Comparison of ENCODE assay signal across 10 mouse cellular contexts in the genomic region with DNA sequence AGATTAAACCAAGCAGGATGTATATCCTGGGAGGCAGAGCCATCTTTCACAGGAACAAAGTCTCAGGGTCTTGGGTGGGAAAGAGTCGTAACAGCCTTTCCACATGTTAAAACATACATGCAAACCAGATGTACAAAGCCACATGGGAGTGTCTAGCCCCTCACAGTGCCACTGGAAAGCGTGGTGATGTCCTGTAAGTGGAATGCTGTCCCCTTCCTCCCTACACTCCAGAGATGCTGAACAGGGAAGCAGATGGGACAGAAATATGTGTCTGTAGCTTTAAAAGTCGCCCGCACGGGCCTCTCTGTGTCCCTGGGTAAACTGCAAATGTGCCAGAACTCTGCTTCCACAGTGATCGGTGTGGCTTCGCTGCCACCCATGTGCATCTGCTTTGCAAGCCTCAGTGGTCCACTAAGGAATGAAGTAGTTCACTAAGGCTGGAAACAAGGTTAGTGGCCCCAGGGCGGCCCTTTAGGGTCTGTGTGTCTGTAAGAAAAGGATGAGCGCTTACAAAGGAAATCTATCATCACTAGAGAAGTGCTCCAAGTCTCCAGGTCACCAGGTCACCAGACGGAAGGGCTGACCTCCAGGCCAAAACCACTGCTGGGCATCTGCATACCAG. TPM values are rescaled to one million over a fixed set of nuclear protein-coding genes. Genes with fewer than 3 reads are reported as not detected.
DNase-seq lines count a peak whose midpoint lies in the region; ATAC-seq and TF ChIP-seq lines count a peak whose summit lies in the region.
"Had no signal": no experiment of that assay in that cellular context is flagged by ENCODE, and none has a peak within 500 bp of the region (broad histone marks: within the 10 kb centered on the region; RNA-seq: fewer than 3 reads in every experiment).

No protein-coding gene starts in this region.

- no peak overlapping the region for H3K4me2 ChIP-seq in midbrain, embryonic 11.5 days
- no peak overlapping the region for H3K4me2 ChIP-seq in midbrain, embryonic 13.5 days (replicated peaks)
- 0 out of 2 replicates have a peak overlapping the region, but pooled peaks have one; percentile 1 for H3K4me2 ChIP-seq in hindbrain, postnatal 0 days (ENCODE audit: low read depth, low read length)
- H3K4me2 ChIP-seq: liver, embryonic 15.5 days had no signal

- H3K4me1 ChIP-seq in midbrain, embryonic 11.5 days (ENCODE audit: control insufficient read depth, insufficient read depth, low read length): peaks cover 5% of the 10 kb centered on the region; the same call in 1 of the 2 replicates
- peaks cover 20% of the 10 kb centered on the region for H3K4me1 ChIP-seq in midbrain, embryonic 13.5 days (replicated peaks)
- H3K4me1 ChIP-seq in hindbrain, postnatal 0 days (ENCODE audit: insufficient read depth, low read length): 0 out of 2 replicates have a peak, but pooled peaks cover 4% of the 10 kb centered on the region
- H3K4me1 ChIP-seq: liver, embryonic 15.5 days had no signal

- H3K27ac ChIP-seq in midbrain, embryonic 11.5 days (ENCODE audit: low read depth, low read length): no peak overlapping the region
- H3K27ac ChIP-seq in midbrain, embryonic 13.5 days: no peak overlapping the region
- H3K27ac ChIP-seq in hindbrain, postnatal 0 days: no peak overlapping the region
- H3K27ac ChIP-seq: liver, embryonic 15.5 days had no signal

- peak; percentile 80 for DNase-seq in midbrain, embryonic 11.5 days (ENCODE audit: low spot score, missing footprints)
- peak; percentile 47 for DNase-seq in embryo, embryonic 11 days
- DNase-seq in hindbrain, postnatal 0 days (ENCODE audit: low spot score): peak; percentile 18
- DNase-seq in yolk sac, embryonic 10.5 days (ENCODE audit: low spot score): peak; percentile 13
- no peak for DNase-seq in right cerebral cortex, postnatal 10 days (ENCODE audit: low spot score in 2 of 2)
- no peak for DNase-seq in layer of hippocampus, adult 8-10 months (ENCODE audit: low spot score in 2 of 2)
- DNase-seq: cerebellum, adult 9-10 months; kidney, postnatal 36 days had no signal

- no peak overlapping the region for H3K9ac ChIP-seq in midbrain, embryonic 11.5 days (ENCODE audit: low read length)
- H3K9ac ChIP-seq in midbrain, embryonic 13.5 days (replicated peaks): no peak overlapping the region
- no peak overlapping the region for H3K9ac ChIP-seq in hindbrain, postnatal 0 days (replicated peaks; ENCODE audit: low read length)
- H3K9ac ChIP-seq: liver, embryonic 15.5 days had no signal

- peaks cover 7% of the 10 kb centered on the region for H3K36me3 ChIP-seq in midbrain, embryonic 11.5 days (ENCODE audit: control insufficient read depth, insufficient read depth, low read length)
- H3K36me3 ChIP-seq in midbrain, embryonic 13.5 days: peaks cover 64% of the 10 kb centered on the region
- H3K36me3 ChIP-seq in hindbrain, postnatal 0 days (ENCODE audit: insufficient read depth, low read length): peaks cover 20% of the 10 kb centered on the region; the same call in 1 of the 2 replicates
- H3K36me3 ChIP-seq: liver, embryonic 15.5 days had no signal

- H3K27me3 ChIP-seq in midbrain, embryonic 11.5 days (ENCODE audit: control insufficient read depth, insufficient read depth, low read length): no peaks in the 10 kb centered on the region
- no peaks in the 10 kb centered on the region for H3K27me3 ChIP-seq in midbrain, embryonic 13.5 days
- no peaks in the 10 kb centered on the region for H3K27me3 ChIP-seq in hindbrain, postnatal 0 days (ENCODE audit: insufficient read depth, low read length)
- H3K27me3 ChIP-seq: liver, embryonic 15.5 days had no signal

- H3K4me3 ChIP-seq in midbrain, embryonic 11.5 days (ENCODE audit: low read depth, low read length): no peak overlapping the region
- no peak overlapping the region for H3K4me3 ChIP-seq in midbrain, embryonic 13.5 days (replicated peaks)
- H3K4me3 ChIP-seq in hindbrain, postnatal 0 days (ENCODE audit: low read length): no peak overlapping the region
- H3K4me3 ChIP-seq: liver, embryonic 15.5 days had no signal

- TF ChIP-seq CTCF in hindbrain, postnatal 0 days (IDR thresholded peaks at IDR 0.05; ENCODE audit: low read depth): no peak

- no peaks in the 10 kb centered on the region for H3K9me3 ChIP-seq in midbrain, embryonic 11.5 days (ENCODE audit: control insufficient read depth, low read length)
- H3K9me3 ChIP-seq in midbrain, embryonic 13.5 days: no peaks in the 10 kb centered on the region
- no peaks in the 10 kb centered on the region for H3K9me3 ChIP-seq in hindbrain, postnatal 0 days (ENCODE audit: low read length)
- H3K9me3 ChIP-seq: liver, embryonic 15.5 days had no signal

- ATAC-seq in midbrain, embryonic 11.5 days (ENCODE audit: low FRiP score): no peak
- ATAC-seq in midbrain, embryonic 13.5 days: no peak
- no peak for ATAC-seq in hindbrain, postnatal 0 days

- WGBS in midbrain, embryonic 11.5 days: 46% methylated on average over 10 of the region's 10 CpGs
- 47% methylated on average over 10 of the region's 10 CpGs for WGBS in midbrain, embryonic 13.5 days
- 24% methylated on average over 10 of the region's 10 CpGs for WGBS in hindbrain, postnatal 0 days

RNA-seq across cellular contexts. Expression of gene Panx1, which starts 41.5 kb away (rescaled TPM):
- polyA plus RNA-seq in midbrain, embryonic 11.5 days (2014; fragmentation: Nextera tagmentation; extraction: Ambion mirVana): 119 and 129 TPM in 2 replicates
- polyA plus RNA-seq in midbrain, embryonic 13.5 days (2015; fragmentation: Nextera tagmentation; extraction: Ambion mirVana): 144 and 155 TPM in 2 replicates
- 95.0 and 120 TPM in 2 replicates for total RNA-seq in hindbrain, postnatal 0 days (2014; rRNA removed)
- polyA plus RNA-seq in hindbrain, postnatal 0 days (2015; fragmentation: Nextera tagmentation; extraction: Ambion mirVana): 115 and 120 TPM in 2 replicates
- 10 to 100 TPM; 18.3 to 24.0 (median 22.9) TPM for total RNA-seq in layer of hippocampus, adult 8-10 months (2022)

Comparison
In these comparisons a context has a peak if more than half of its experiments do, and no peak if none do; other contexts are left out.
1. DNase-seq: peak in midbrain, embryonic 11.5 days (single experiment), embryo, embryonic 11 days (single experiment), hindbrain, postnatal 0 days (single experiment) and yolk sac, embryonic 10.5 days (single experiment); none in right cerebral cortex, postnatal 10 days (0 of 2) and layer of hippocampus, adult 8-10 months (0 of 2).